In the genomic region with DNA sequence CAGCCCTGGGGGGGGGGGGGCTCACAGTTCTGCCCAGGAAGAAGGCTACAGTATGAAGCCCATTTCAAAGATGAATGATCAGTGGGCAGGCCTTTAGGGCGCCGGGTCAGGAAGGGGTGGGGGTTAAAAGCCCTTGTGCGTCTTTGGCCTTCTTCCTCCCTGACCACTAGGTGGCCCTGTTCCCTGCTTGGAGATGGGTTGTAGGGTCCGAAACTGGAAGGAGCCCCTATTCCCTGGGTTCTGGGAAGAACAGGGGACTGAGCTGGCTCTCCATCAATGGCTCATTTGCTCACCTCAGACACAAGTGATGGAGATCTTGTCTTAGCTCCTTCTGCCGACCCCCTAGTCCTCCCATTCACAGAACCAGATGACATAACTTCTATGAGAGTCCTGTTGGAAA, we compare ENCODE assay signal across 9 mouse cellular contexts. TPM values are rescaled to one million over a fixed set of nuclear protein-coding genes. Genes with fewer than 3 reads are reported as not detected.
DNase-seq lines count a peak whose midpoint lies in the region; ATAC-seq lines count a peak whose summit lies in the region.
"Had no signal": no experiment of that assay in that cellular context is flagged by ENCODE, and none has a peak within 500 bp of the region (broad histone marks: within the 10 kb centered on the region; RNA-seq: fewer than 3 reads in every experiment).

No protein-coding gene starts in this region.

- DNase-seq in CD4-positive, CD25-positive, alpha-beta regulatory T cell, adult 2 months (ENCODE audit: low read depth, low spot score): peak; percentile 41
- DNase-seq in left cerebral cortex, postnatal 4 days: peak; percentile 65
- no peak for DNase-seq in left cerebral cortex, postnatal 36 days (ENCODE audit: low spot score in 2 of 2)
- peak; percentile 64 for DNase-seq in brain, adult 2 months (ENCODE audit: low read depth, low spot score)
- DNase-seq in lung, postnatal 14 days: peak; percentile 38
- no peak for DNase-seq in left cerebral cortex, postnatal 10 days (ENCODE audit: extremely low spot score in 1 of 2, low spot score in 2 of 2)
- no peak for DNase-seq in layer of hippocampus, adult 11-12 months (ENCODE audit: low spot score)

- intact Hi-C loops in left cerebral cortex, postnatal 4 days (cut with DNase I): no loop called here
- intact Hi-C loops in left cerebral cortex, postnatal 36 days (cut with DNase I): no loop called here
- intact Hi-C loops in left cerebral cortex, postnatal 10 days (cut with DNase I): loop anchor here (10.0 kb wide), 1 partner anchor 152 kb away; no protein-coding TSS in a partner anchor

- no peak for ATAC-seq in CD4-positive, CD25-positive, alpha-beta regulatory T cell, adult 4 months

RNA-seq across cellular contexts. Expression of a gene that starts 4.8 kb away (rescaled TPM):
- polyA plus RNA-seq in CD4-positive, CD25-positive, alpha-beta regulatory T cell, adult 4 months (2017; shearing (Covaris generic)): under 1 TPM in 1 of 2 experiments, not detected in 1; 0.40 TPM
- 100 to 1,000 TPM; 185 to 191 TPM for total RNA-seq in left cerebral cortex, postnatal 4 days (2021)
- 100 to 1,000 TPM; 162 to 195 TPM for total RNA-seq in left cerebral cortex, postnatal 36 days (2021)
- total RNA-seq in left cerebral cortex, postnatal 10 days (2021): 100 to 1,000 TPM; 176 to 179 TPM
- polyA plus RNA-seq: liver, embryonic 16.5 days had no signal

RNA-seq across cellular contexts. Expression of a gene that starts 17.8 kb away (rescaled TPM):
- polyA plus RNA-seq in CD4-positive, CD25-positive, alpha-beta regulatory T cell, adult 4 months (2017; shearing (Covaris generic)): 1,000 to 10,000 TPM in 1 of 2 experiments, 100 to 1,000 TPM in 1; 772 to 1,018 TPM
- total RNA-seq in left cerebral cortex, postnatal 4 days (2021): 100 to 1,000 TPM; 335 to 363 TPM
- total RNA-seq in left cerebral cortex, postnatal 36 days (2021): 100 to 1,000 TPM; 161 to 162 TPM
- 100 to 1,000 TPM; 224 to 239 TPM for total RNA-seq in left cerebral cortex, postnatal 10 days (2021)

RNA-seq across cellular contexts. Expression of a gene that starts 24.5 kb away (rescaled TPM):
- polyA plus RNA-seq in CD4-positive, CD25-positive, alpha-beta regulatory T cell, adult 4 months (2017; shearing (Covaris generic)): not detected
- 1 to 10 TPM; 3.0 to 3.8 TPM for total RNA-seq in left cerebral cortex, postnatal 4 days (2021)
- 10 to 100 TPM; 10.2 to 17.0 TPM for total RNA-seq in left cerebral cortex, postnatal 36 days (2021)
- total RNA-seq in left cerebral cortex, postnatal 10 days (2021): 1 to 10 TPM; 1.1 to 4.5 TPM
- polyA plus RNA-seq: liver, embryonic 16.5 days had no signal

RNA-seq across cellular contexts. Expression of a gene that starts 46.3 kb away (rescaled TPM):
- 1 to 10 TPM; 3.9 to 8.2 TPM for polyA plus RNA-seq in CD4-positive, CD25-positive, alpha-beta regulatory T cell, adult 4 months (2017; shearing (Covaris generic))
- total RNA-seq in left cerebral cortex, postnatal 4 days (2021): 10 to 100 TPM; 22.8 to 23.4 TPM
- 10 to 100 TPM; 45.9 to 47.8 TPM for total RNA-seq in left cerebral cortex, postnatal 36 days (2021)
- total RNA-seq in left cerebral cortex, postnatal 10 days (2021): 10 to 100 TPM; 31.7 to 32.3 TPM

RNA-seq across cellular contexts. Expression of a gene that starts 51.8 kb away (rescaled TPM):
- not detected for polyA plus RNA-seq in CD4-positive, CD25-positive, alpha-beta regulatory T cell, adult 4 months (2017; shearing (Covaris generic))
- under 1 TPM in 1 of 2 experiments, not detected in 1; 0.20 TPM for total RNA-seq in left cerebral cortex, postnatal 4 days (2021)
- total RNA-seq in left cerebral cortex, postnatal 36 days (2021): under 1 TPM in 1 of 2 experiments, not detected in 1; 0.35 TPM
- not detected for total RNA-seq in left cerebral cortex, postnatal 10 days (2021)
- polyA plus RNA-seq: liver, embryonic 16.5 days had no signal

Comparison
In these comparisons a context has a peak if more than half of its experiments do, and no peak if none do; other contexts are left out.
1. DNase-seq: peak in CD4-positive, CD25-positive, alpha-beta regulatory T cell, adult 2 months (single experiment), left cerebral cortex, postnatal 4 days (single experiment), brain, adult 2 months (single experiment) and lung, postnatal 14 days (single experiment); none in left cerebral cortex, postnatal 36 days (0 of 2), left cerebral cortex, postnatal 10 days (0 of 2) and layer of hippocampus, adult 11-12 months (single experiment).